Mouse (Mus musculus) stomach, embryonic 15.5 days (tissue): ENCODE results near the gene Dlgap3. TPM values are rescaled to one million over a fixed set of nuclear protein-coding genes. Genes with fewer than 3 reads are reported as not detected.

Experiments
- ATAC-seq: fragments of 200-750 bp; cut with Nextera tagmentation; 2 replicates; pipeline ENCODE4 v1.8.0; 2017; ENCODE audit warnings: low read depth, moderate number of reproducible peaks, moderate TSS enrichment; ENCODE audit not compliant: insufficient read depth, low FRiP score
- H3K27ac ChIP-seq: fragments of 300-500 bp; sonication (generic); 2 replicates; pipeline ENCODE4 v1.5.1; 2015; ENCODE audit warnings: mild to moderate bottlenecking, inconsistent platforms
- H3K27me3 ChIP-seq: fragments of 300-500 bp; sonication (generic); replicated peaks from 2 replicates; pipeline ENCODE4 v1.6.1; 2015; ENCODE audit warnings: inconsistent platforms
- H3K36me3 ChIP-seq: fragments of 300-500 bp; sonication (generic); 2 replicates; pipeline ENCODE4 v1.6.1; 2015; ENCODE audit warnings: inconsistent platforms
- H3K4me1 ChIP-seq: fragments of 300-500 bp; sonication (generic); 2 replicates; pipeline ENCODE4 v1.6.1; 2015; ENCODE audit warnings: inconsistent platforms
- H3K4me2 ChIP-seq: fragments of 300-500 bp; sonication (generic); 2 replicates; pipeline ENCODE4 v1.6.1; 2015; ENCODE audit warnings: mild to moderate bottlenecking, inconsistent platforms
- H3K4me3 ChIP-seq: fragments of 300-500 bp; sonication (generic); replicated peaks from 2 replicates; pipeline ENCODE4 v1.5.1; 2015; ENCODE audit warnings: inconsistent platforms
- H3K9ac ChIP-seq: fragments of 300-500 bp; sonication (generic); 2 replicates; pipeline ENCODE4 v1.6.1; 2015; ENCODE audit warnings: inconsistent platforms
- H3K9me3 ChIP-seq: fragments of 300-500 bp; sonication (generic); 2 replicates; pipeline ENCODE4 v1.6.1; 2016; ENCODE audit warnings: inconsistent platforms
- WGBS: fragments of 180-500 bp; shearing (Covaris S2); methylation state at CpG from one replicate; pipeline ENCODE4 v1.1.7; 2015; 5-methylcytosine and 5-hydroxymethylcytosine counted together
- polyA plus RNA-seq: library from polyadenylated mRNA; unstranded; fragments of >200 nt; fragmentation: Nextera tagmentation; extraction: Ambion mirVana; gene quantifications from 2 replicates; pipeline ENCODE4 v1.2.1, GENCODE M21; 2015

The Dlgap3 gene
- polyA plus RNA-seq, 1 experiment from 2014 or later = 1.4 TPM

GRCm38 (mm10) chr4:127243953-127244352 is 74.9 kb downstream of the Dlgap3 start:
- peak overlapping the region; percentile 99 for H3K4me3 ChIP-seq
- peak overlapping the region; percentile 94 for H3K9ac ChIP-seq
- H3K27me3 ChIP-seq = no peaks in the 10 kb centered on the region; the same call in 1 of the 2 replicates
- ATAC-seq = peak; percentile 53
- H3K27ac ChIP-seq = 0 out of 2 replicates have a peak overlapping the region, but pooled peaks have one; percentile 16
- H3K9me3 ChIP-seq = no peaks in the 10 kb centered on the region
- H3K36me3 ChIP-seq = peaks cover 9% of the 10 kb centered on the region
- H3K4me1 ChIP-seq = peaks cover 7% of the 10 kb centered on the region
- H3K4me2 ChIP-seq = peak overlapping the region; percentile 88
- WGBS = under 1% methylated on average over 26 of the region's 26 CpGs

GRCm38 (mm10) chr4:127249701-127250349 is 80.8 kb downstream of the Dlgap3 start:
- no peak overlapping the region for H3K9ac ChIP-seq
- no peaks in the 10 kb centered on the region for H3K27me3 ChIP-seq
- H3K4me2 ChIP-seq = no peak overlapping the region
- WGBS = 3% methylated on average over 5 of the region's 5 CpGs
- H3K4me3 ChIP-seq = no peak overlapping the region
- H3K9me3 ChIP-seq = no peaks in the 10 kb centered on the region
- H3K36me3 ChIP-seq = peaks cover 9% of the 10 kb centered on the region
- peak; percentile 74; the same call in 1 of the 2 replicates for ATAC-seq
- no peak overlapping the region for H3K27ac ChIP-seq
- H3K4me1 ChIP-seq = peaks cover under 1% of the 10 kb centered on the region; the same call in 1 of the 2 replicates

- Histone ChIP-seq H3K4me1 (no peaks in the 10 kb centered on the region), H3K4me2 (0 out of 2 replicates have a peak overlapping the region, but pooled peaks have one; percentile 16), H3K9ac (no peak overlapping the region), H3K27me3 (no peaks in the 10 kb centered on the region), H3K4me3 (no peak overlapping the region), H3K27ac (no peak overlapping the region), H3K36me3 (peaks cover 9% of the 10 kb centered on the region), H3K9me3 (no peaks in the 10 kb centered on the region)
- 51% methylated on average over 22 of the region's 22 CpGs for WGBS
- peak; percentile 38; the same call in 1 of the 2 replicates for ATAC-seq
Observed at GRCm38 (mm10) chr4:127251963-127252585, 83.1 kb downstream of the Dlgap3 start.

- WGBS = 55% methylated on average over 5 of the region's 5 CpGs
- H3K4me3 ChIP-seq = no peak overlapping the region
- H3K9ac ChIP-seq = no peak overlapping the region
- no peaks in the 10 kb centered on the region for H3K27me3 ChIP-seq
- no peak for ATAC-seq
- no peaks in the 10 kb centered on the region for H3K36me3 ChIP-seq
- no peaks in the 10 kb centered on the region for H3K4me1 ChIP-seq
- no peaks in the 10 kb centered on the region for H3K9me3 ChIP-seq
- no peak overlapping the region for H3K4me2 ChIP-seq
- H3K27ac ChIP-seq = no peak overlapping the region
Observed at GRCm38 (mm10) chr4:127256739-127257138, 87.7 kb downstream of the Dlgap3 start.

GRCm38 (mm10) chr4:127258186-127258897 is 89.3 kb downstream of the Dlgap3 start:
- no peaks in the 10 kb centered on the region for H3K27me3 ChIP-seq
- H3K4me2 ChIP-seq = no peak overlapping the region
- no peak overlapping the region for H3K27ac ChIP-seq
- no peak overlapping the region for H3K9ac ChIP-seq
- no peaks in the 10 kb centered on the region for H3K9me3 ChIP-seq
- WGBS = 41% methylated on average over 12 of the region's 12 CpGs
- H3K4me1 ChIP-seq = no peaks in the 10 kb centered on the region
- H3K36me3 ChIP-seq = no peaks in the 10 kb centered on the region
- H3K4me3 ChIP-seq = no peak overlapping the region
- no peak for ATAC-seq

GRCm38 (mm10) chr4:127261601-127262000 is 92.6 kb downstream of the Dlgap3 start:
- ATAC-seq = no peak

GRCm38 (mm10) chr4:127263438-127264182 is 94.6 kb downstream of the Dlgap3 start:
- 62% methylated on average over 19 of the region's 19 CpGs for WGBS
- H3K4me3 ChIP-seq = no peak overlapping the region
- no peak overlapping the region for H3K27ac ChIP-seq
- ATAC-seq = no peak; the same call in 1 of the 2 replicates
- H3K4me1 ChIP-seq = no peaks in the 10 kb centered on the region
- H3K9ac ChIP-seq = no peak overlapping the region
- H3K36me3 ChIP-seq = no peaks in the 10 kb centered on the region
- no peak overlapping the region for H3K4me2 ChIP-seq
- no peaks in the 10 kb centered on the region for H3K27me3 ChIP-seq
- no peaks in the 10 kb centered on the region for H3K9me3 ChIP-seq

More at GRCm38 (mm10) chr4:127261601-127262000, 92.6 kb downstream of the Dlgap3 start:
- WGBS = 86% methylated on average over 14 of the region's 14 CpGs
- H3K4me2 ChIP-seq = no peak overlapping the region
- H3K27me3 ChIP-seq = no peaks in the 10 kb centered on the region
- H3K9me3 ChIP-seq = no peaks in the 10 kb centered on the region
- H3K4me3 ChIP-seq = no peak overlapping the region
- no peak overlapping the region for H3K27ac ChIP-seq
- H3K36me3 ChIP-seq = no peaks in the 10 kb centered on the region
- H3K4me1 ChIP-seq = no peaks in the 10 kb centered on the region
- no peak overlapping the region for H3K9ac ChIP-seq

- 59% methylated on average over 5 of the region's 5 CpGs for whole genome bisulfite sequencing
- Histone ChIP-seq H3K27me3 (no peaks in the 10 kb centered on the region), H3K4me2 (no peak overlapping the region), H3K9me3 (no peaks in the 10 kb centered on the region), H3K4me3 (no peak overlapping the region), H3K9ac (no peak overlapping the region), H3K27ac (no peak overlapping the region), H3K36me3 (no peaks in the 10 kb centered on the region), H3K4me1 (no peaks in the 10 kb centered on the region)
- no peak for ATAC-seq
Observed at GRCm38 (mm10) chr4:127264183-127264554, 95.2 kb downstream of the Dlgap3 start.

GRCm38 (mm10) chr4:127278451-127279001 is 109.5 kb downstream of the Dlgap3 start:
- Histone ChIP-seq H3K36me3 (no peaks in the 10 kb centered on the region), H3K4me1 (no peaks in the 10 kb centered on the region), H3K4me2 (no peak overlapping the region), H3K9ac (no peak overlapping the region), H3K27me3 (no peaks in the 10 kb centered on the region), H3K9me3 (no peaks in the 10 kb centered on the region), H3K27ac (no peak overlapping the region), H3K4me3 (no peak overlapping the region)
- ATAC-seq = 0 out of 2 replicates have a peak, but pooled peaks have one; percentile 7
- WGBS = 47% methylated on average over 9 of the region's 9 CpGs

- no peaks in the 10 kb centered on the region for H3K4me1 ChIP-seq
- 74% methylated on average over 9 of the region's 9 CpGs for WGBS
- no peaks in the 10 kb centered on the region for H3K27me3 ChIP-seq
- no peaks in the 10 kb centered on the region for H3K9me3 ChIP-seq
- H3K9ac ChIP-seq = no peak overlapping the region
- H3K4me3 ChIP-seq = no peak overlapping the region
- no peak overlapping the region for H3K27ac ChIP-seq
- H3K4me2 ChIP-seq = no peak overlapping the region
- no peak for ATAC-seq
- no peaks in the 10 kb centered on the region for H3K36me3 ChIP-seq
Observed at GRCm38 (mm10) chr4:127279241-127279640, 110.2 kb downstream of the Dlgap3 start.
